Mouse (Mus musculus) CH12.LX (cell line): ENCODE measurements around the gene Zfp944. TPM values are rescaled to one million over a fixed set of nuclear protein-coding genes. Genes with fewer than 3 reads are reported as not detected.
"Not testable (repeated sequence)": the region's sequence is repeated elsewhere in the genome, so short reads cannot be mapped to it uniquely, and the experiment has no call there.

Source experiments
- DNase-seq: peaks from one replicate; pipeline ENCODE4 v3.0.0-alpha.2; 2013; ENCODE audit errors: extremely low read depth
- H3K27ac ChIP-seq: 2 replicates; pipeline ENCODE4 v1.5.1; 2012; ENCODE audit warnings: low read depth, mild to moderate bottlenecking, control low read depth, moderate library complexity; ENCODE audit not compliant: insufficient read depth
- H3K27me3 ChIP-seq: replicated peaks from 2 replicates; pipeline ENCODE3; 2012; ENCODE audit warnings: inconsistent platforms
- H3K36me3 ChIP-seq, 2 experiments: replicated peaks in 1 of 2; 2 replicates each; pipeline versions ENCODE3 to v1.6.1; 2012; ENCODE audit warnings: inconsistent platforms in 1 of 2, low read length in 1 of 2, mild to moderate bottlenecking in 1 of 2, mixed read lengths in 1 of 2, moderate library complexity in 1 of 2; ENCODE audit not compliant: control insufficient read depth in 1 of 2, insufficient read depth in 1 of 2
- H3K4me1 ChIP-seq, 2 experiments: 2 replicates each; pipeline ENCODE4 v1.6.1; 2012; ENCODE audit warnings: inconsistent platforms in 1 of 2, moderate library complexity in 1 of 2; ENCODE audit not compliant: insufficient read depth in 2 of 2, control insufficient read depth in 1 of 2
- H3K4me2 ChIP-seq: 2 replicates; pipeline ENCODE4 v1.6.1; 2012; ENCODE audit warnings: low read depth, mild to moderate bottlenecking, control low read depth; ENCODE audit not compliant: poor library complexity, insufficient read depth, severe bottlenecking
- H3K4me3 ChIP-seq, 3 experiments: fragments of 150-350 bp in 1 of 3; sonication (generic) in 1 of 3; replicated peaks in 1 of 3; 2 replicates each; pipeline versions ENCODE3 to v1.5.1; 2011 to 2012; ENCODE audit warnings: low read depth in 2 of 3, low read length in 2 of 3, mild to moderate bottlenecking in 2 of 3, moderate library complexity in 2 of 3, control low read depth in 1 of 3, improper control_type of control experiment in 1 of 3, inconsistent platforms in 1 of 3, mixed read lengths in 1 of 3; ENCODE audit not compliant: poor library complexity in 1 of 3
- H3K79me2 ChIP-seq: replicated peaks from 2 replicates; pipeline ENCODE4 v1.6.1; 2012; ENCODE audit warnings: mild to moderate bottlenecking, moderate library complexity; ENCODE audit not compliant: control insufficient read depth, poor library complexity, insufficient read depth, severe bottlenecking; ENCODE audit errors: extremely low read depth
- H3K9ac ChIP-seq: 2 replicates; pipeline ENCODE4 v1.6.1; 2012; ENCODE audit warnings: low read depth, mild to moderate bottlenecking, control low read depth, moderate library complexity; ENCODE audit not compliant: insufficient read depth
- H3K9me3 ChIP-seq: replicated peaks from 2 replicates; pipeline ENCODE3; 2012; ENCODE audit warnings: low read length, inconsistent platforms, mixed read lengths
- BHLHE40 ChIP-seq: IDR thresholded peaks from 2 replicates; pipeline ENCODE4 v1.6.1; 2011; ENCODE audit warnings: mild to moderate bottlenecking, low read depth, low read length, improper control_type of control experiment
- CHD1 ChIP-seq: IDR thresholded peaks from 2 replicates; pipeline ENCODE4 v1.6.1; 2012; ENCODE audit warnings: low read depth, low read length, improper control_type of control experiment, inconsistent platforms
- CTCF ChIP-seq, 2 experiments: IDR thresholded peaks in 1 of 2; conservative IDR thresholded peaks in 1 of 2; 2 replicates each; pipeline ENCODE4 v1.5.1; 2011 to 2012; ENCODE audit warnings: low read depth in 2 of 2, low read length in 2 of 2, improper control_type of control experiment in 1 of 2, inconsistent platforms in 1 of 2, mild to moderate bottlenecking in 1 of 2, moderate library complexity in 1 of 2
- ETS1 ChIP-seq: conservative IDR thresholded peaks from 2 replicates; pipeline ENCODE4 v1.6.1; 2012; ENCODE audit warnings: low read depth, mild to moderate bottlenecking, inconsistent platforms, low read length, improper control_type of control experiment, moderate library complexity
- IRF4 ChIP-seq: IDR thresholded peaks from 2 replicates; pipeline ENCODE4 v1.6.1; 2014; ENCODE audit warnings: low read depth, mild to moderate bottlenecking, inconsistent platforms, low read length, improper control_type of control experiment
- KAT2A ChIP-seq: IDR thresholded peaks from 2 replicates; pipeline ENCODE4 v1.6.1; 2012; ENCODE audit warnings: low read length, improper control_type of control experiment, inconsistent platforms; ENCODE audit not compliant: insufficient replicate concordance
- MAZ ChIP-seq: IDR thresholded peaks from 2 replicates; pipeline ENCODE4 v1.6.1; 2012; ENCODE audit warnings: low read depth, mild to moderate bottlenecking, inconsistent platforms, low read length, improper control_type of control experiment, moderate library complexity
- MEF2A ChIP-seq: IDR thresholded peaks from 2 replicates; pipeline ENCODE4 v1.6.1; 2014; ENCODE audit warnings: low read depth, mild to moderate bottlenecking, inconsistent platforms, low read length, improper control_type of control experiment, borderline replicate concordance
- MYC ChIP-seq: IDR thresholded peaks from 2 replicates; pipeline ENCODE4 v1.6.1; 2011; ENCODE audit warnings: low read depth, mild to moderate bottlenecking, improper control_type of control experiment, low read length
- RAD21 ChIP-seq: IDR thresholded peaks from 2 replicates; pipeline ENCODE4 v1.6.1; 2011; ENCODE audit warnings: low read depth, mild to moderate bottlenecking, low read length, improper control_type of control experiment, moderate library complexity
- SMC3 ChIP-seq: IDR thresholded peaks from 2 replicates; pipeline ENCODE4 v1.6.1; 2011; ENCODE audit warnings: low read depth, low read length, improper control_type of control experiment
- TBP ChIP-seq: conservative IDR thresholded peaks from 2 replicates; pipeline ENCODE4 v1.6.1; 2011; ENCODE audit warnings: low read depth, low read length, improper control_type of control experiment
- UBTF ChIP-seq: IDR thresholded peaks from 2 replicates; pipeline ENCODE4 v1.6.1; 2012; ENCODE audit warnings: low read depth, mild to moderate bottlenecking, inconsistent platforms, low read length, improper control_type of control experiment, moderate library complexity
- USF2 ChIP-seq: conservative IDR thresholded peaks from 2 replicates; pipeline ENCODE4 v1.6.1; 2011; ENCODE audit warnings: low read depth, low read length, improper control_type of control experiment
- ZMIZ1 ChIP-seq: IDR thresholded peaks from 2 replicates; pipeline ENCODE4 v1.6.1; 2012; ENCODE audit warnings: low read depth, mild to moderate bottlenecking, inconsistent platforms, low read length, improper control_type of control experiment
- dilution Hi-C: fragments of 300-500 bp; cut with MboI; formaldehyde crosslinking; loops from 2 replicates; pipeline ENCODE4 v1.14.3; 2020; ENCODE audit warnings: low sequenced_read_pairs; ENCODE audit not compliant: extremely low pct_unique_long_range_greater_than_20kb, extremely low pct_ligation_motif_present
- in situ Hi-C: fragments of 300-500 bp; cut with MboI; formaldehyde crosslinking; loops from 3 replicates; pipeline ENCODE4 v1.14.3; 2019; ENCODE audit warnings: low sequenced_read_pairs, low pct_ligation_motif_present, low pct_unique_long_range_greater_than_20kb, mixed read lengths
- polyA plus RNA-seq: library from polyadenylated mRNA; unstranded; fragments of >175 nt; gene quantifications from 2 replicates; pipeline ENCODE4 v1.2.1, GENCODE M21; 2012; ENCODE audit warnings: low read depth; ENCODE audit not compliant: insufficient read length
- total RNA-seq, 2 experiments: library from RNA; depleted of rRNA; stranded (reverse); fragments of 300-350 nt in 1 of 2; fragments of >200 nt in 1 of 2; gene quantifications; 2 replicates each; pipeline ENCODE4 v1.2.3; 2012 to 2014

Zfp944 gene
- total and polyA plus RNA-seq, 3 experiments, result 2.6 to 6.9 (median 4.0) TPM

DNA sequence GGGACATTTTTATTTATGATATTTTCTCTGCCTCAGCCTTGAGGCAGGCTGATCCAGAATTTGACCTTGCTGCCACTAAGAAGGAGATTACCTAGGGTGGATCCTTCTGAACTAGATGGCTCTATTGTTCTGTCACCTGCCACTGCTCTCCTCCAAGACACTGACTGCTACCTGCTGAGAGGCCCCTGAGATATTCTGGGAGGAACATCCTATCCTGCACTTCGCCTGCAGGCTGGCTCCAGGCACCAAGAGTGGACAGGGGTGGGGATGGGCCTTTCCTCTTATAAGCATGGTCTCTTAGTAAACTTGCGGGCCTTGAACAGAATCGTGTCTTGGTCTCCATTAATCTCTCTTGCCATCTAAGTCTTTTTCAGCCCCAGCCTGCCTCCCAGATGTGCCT lies 2.7 kb upstream of the Zfp944 start:
- in situ Hi-C loops, result loop anchor here (10.0 kb wide), 1 partner anchor 51 kb away; no protein-coding TSS in a partner anchor
- Histone ChIP-seq H3K27ac (no peak overlapping the region), H3K79me2 (peaks cover 7% of the 10 kb centered on the region; the same call in 1 of the 2 replicates), H3K27me3 (no peaks in the 10 kb centered on the region), H3K4me1 (peaks cover 2 to 16% of the 10 kb centered on the region in 2 experiments; a peak in 2 of 4 replicates), H3K4me3 (no peak overlapping the region), H3K9ac (no peak overlapping the region), H3K36me3 (peaks cover 3 to 10% of the 10 kb centered on the region in 2 experiments), H3K4me2 (no peak overlapping the region), H3K9me3 (peaks cover 2% of the 10 kb centered on the region)
- dilution Hi-C loops, result no loop called here
- TF ChIP-seq MEF2A (no peak), CHD1 (no peak), SMC3 (no peak), USF2 (no peak), ETS1 (no peak), KAT2A (no peak), TBP (no peak), RAD21 (no peak), MAZ (no peak), CTCF (conservative IDR thresholded peaks at IDR 0.05 in 1 of 2, IDR thresholded peaks at IDR 0.05 in 1 of 2; ENCODE audit: low read depth in 2 of 2, low read length in 2 of 2) (no peak), ZMIZ1 (no peak), MYC (no peak), UBTF (no peak), IRF4 (no peak)
- no peak for DNase-seq

DNA sequence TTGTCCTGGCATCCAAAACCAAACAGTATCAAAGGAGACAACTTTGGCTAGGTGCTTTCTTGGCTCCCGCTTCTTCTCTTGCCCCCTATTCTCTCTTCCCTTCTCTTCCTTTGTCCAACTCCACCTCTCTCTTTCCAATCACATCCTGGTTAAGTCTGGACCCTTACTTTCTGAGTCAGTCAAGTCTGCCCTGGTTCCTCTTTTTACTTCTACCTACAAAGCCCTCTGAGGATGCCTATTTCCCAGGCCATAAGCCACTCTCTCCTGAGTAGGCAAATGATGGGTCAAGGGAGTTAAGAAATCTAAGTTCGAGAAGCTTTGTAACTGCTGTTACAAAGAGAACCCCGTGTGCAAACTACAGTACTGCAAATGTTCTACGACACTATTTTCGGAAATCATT lies 628 bp downstream of the Zfp944 start:
- dilution Hi-C loops (no loop called here), in situ Hi-C loops (loop anchor here (10.0 kb wide), 1 partner anchor 54 kb away; no protein-coding TSS in a partner anchor)
- Histone ChIP-seq H3K9me3 (peaks cover 2% of the 10 kb centered on the region), H3K27ac (no peak overlapping the region), H3K36me3 (peaks cover 3 to 10% of the 10 kb centered on the region in 2 experiments), H3K4me3 (peak overlapping the region; percentile 43 to 76 (median 52)), H3K4me1 (peaks cover 2 to 16% of the 10 kb centered on the region in 2 experiments; a peak in 2 of 4 replicates), H3K4me2 (peak overlapping the region; percentile 86), H3K79me2 (peaks cover 6% of the 10 kb centered on the region; the same call in 1 of the 2 replicates), H3K9ac (peak overlapping the region; percentile 18; the same call in 1 of the 2 replicates), H3K27me3 (no peaks in the 10 kb centered on the region)
- no peak for TF ChIP-seq RAD21
- DNase-seq, result peak; percentile 40

DNA sequence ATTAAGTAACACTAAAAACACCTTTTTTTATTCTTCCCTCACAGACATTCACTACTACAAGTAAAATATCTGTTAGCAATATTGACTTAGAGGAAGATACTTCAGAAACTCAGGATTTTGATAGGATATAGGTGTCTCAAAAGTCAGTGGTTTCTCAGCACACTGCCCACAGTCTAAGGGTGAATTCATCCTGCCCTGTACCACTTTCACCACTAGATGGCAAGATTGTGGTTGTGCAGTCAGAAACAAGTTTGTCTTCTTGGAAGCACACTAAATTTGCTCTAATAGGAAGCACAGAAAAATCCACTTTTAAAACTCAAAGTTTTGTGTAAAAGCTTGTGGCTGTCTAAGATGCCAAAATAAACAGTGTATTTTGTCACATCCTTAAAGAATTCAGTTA lies 8.4 kb downstream of the Zfp944 start:
- no peak overlapping the region for H3K4me2 ChIP-seq
- DNase-seq, result peak; percentile 55
- no peaks in the 10 kb centered on the region for H3K9me3 ChIP-seq
- H3K27me3 ChIP-seq, result no peaks in the 10 kb centered on the region
- in situ Hi-C loops, result no loop called here
- H3K36me3 ChIP-seq, result peaks cover 2 to 13% of the 10 kb centered on the region in 2 experiments
- H3K4me1 ChIP-seq, result no peaks in the 10 kb centered on the region
- H3K27ac ChIP-seq, result no peak overlapping the region
- H3K9ac ChIP-seq, result no peak overlapping the region
- no peaks in the 10 kb centered on the region for H3K79me2 ChIP-seq
- no peak overlapping the region for H3K4me3 ChIP-seq
- TF ChIP-seq CTCF (conservative IDR thresholded peaks at IDR 0.05 in 1 of 2, IDR thresholded peaks at IDR 0.05 in 1 of 2; ENCODE audit: low read depth in 2 of 2, low read length in 2 of 2), result peak; percentile 81 to 85
- TF ChIP-seq SMC3, result peak; percentile 87
- TF ChIP-seq RAD21, result peak; percentile 70
- no peak for TF ChIP-seq BHLHE40
- TF ChIP-seq, all 38 proteins: peak for 3
- dilution Hi-C loops, result no loop called here

DNA sequence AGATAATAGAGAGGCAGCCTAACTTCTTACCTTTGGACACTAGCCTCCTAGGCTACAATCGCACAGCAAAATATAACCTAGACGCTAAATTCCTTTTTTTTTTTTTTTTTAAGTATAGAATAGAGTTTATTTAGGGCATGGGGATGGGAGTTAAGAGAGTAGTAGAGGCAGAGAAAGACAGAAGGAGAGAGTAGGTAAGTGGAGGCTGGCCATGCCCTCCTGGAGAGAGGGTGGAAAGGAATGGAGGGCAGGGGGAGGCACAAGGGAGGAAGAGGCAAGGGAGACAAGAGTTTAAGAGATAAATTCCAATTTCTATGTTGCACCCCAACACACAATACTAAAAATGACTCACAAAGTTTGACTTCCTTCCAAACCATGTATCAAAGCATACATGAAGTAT lies 46.0 kb downstream of the Zfp944 start:
- H3K79me2 ChIP-seq, H3K27ac ChIP-seq, H3K36me3 ChIP-seq, H3K4me1 ChIP-seq, H3K9me3 ChIP-seq, H3K27me3 ChIP-seq, in situ Hi-C loops, DNase-seq, dilution Hi-C loops: not testable (repeated sequence)
- peak overlapping the region; percentile 51 to 66 (median 60) for H3K4me3 ChIP-seq
- H3K4me2 ChIP-seq, result peak overlapping the region; percentile 35
- peak overlapping the region; percentile 54; the same call in 1 of the 2 replicates for H3K9ac ChIP-seq
